Mouse (Mus musculus) hindbrain, postnatal 0 days (tissue): ENCODE data around the gene Cpne9. TPM values are rescaled to one million over a fixed set of nuclear protein-coding genes. Genes with fewer than 3 reads are reported as not detected.
A peak's percentile ranks its signal among the peaks of the same experiment; 100 is the strongest.

Source experiments
- ATAC-seq: fragments of 200-750 bp; cut with Nextera tagmentation; 2 replicates; pipeline ENCODE4 v1.8.0; 2017; ENCODE audit warnings: mild to moderate bottlenecking, moderate TSS enrichment, moderate library complexity
- DNase-seq: peaks from one replicate; pipeline ENCODE4 v3.0.0-alpha.2; 2015; ENCODE audit warnings: low spot score
- H3K27ac ChIP-seq: fragments of 300-500 bp; sonication (generic); 2 replicates; pipeline ENCODE4 v1.5.1; 2014; ENCODE audit warnings: mild to moderate bottlenecking
- H3K27me3 ChIP-seq: fragments of 300-500 bp; sonication (generic); 2 replicates; pipeline ENCODE4 v1.6.1; 2014; ENCODE audit warnings: low read length, mixed read lengths; ENCODE audit not compliant: insufficient read depth
- H3K36me3 ChIP-seq: fragments of 300-500 bp; sonication (generic); 2 replicates; pipeline ENCODE4 v1.6.1; 2014; ENCODE audit warnings: low read length, mixed read lengths; ENCODE audit not compliant: insufficient read depth
- H3K4me1 ChIP-seq: fragments of 300-500 bp; sonication (generic); 2 replicates; pipeline ENCODE4 v1.6.1; 2014; ENCODE audit warnings: antibody characterized with exemption, low read length, mixed read lengths; ENCODE audit not compliant: insufficient read depth
- H3K4me2 ChIP-seq: fragments of 300-500 bp; sonication (generic); 2 replicates; pipeline ENCODE4 v1.6.1; 2014; ENCODE audit warnings: low read depth, mild to moderate bottlenecking, low read length, moderate library complexity, mixed read lengths
- H3K4me3 ChIP-seq: fragments of 300-500 bp; sonication (generic); 2 replicates; pipeline ENCODE4 v1.5.1; 2014; ENCODE audit warnings: low read length
- H3K9ac ChIP-seq: fragments of 300-500 bp; sonication (generic); replicated peaks from 2 replicates; pipeline ENCODE4 v1.6.1; 2014; ENCODE audit warnings: mild to moderate bottlenecking, low read length, moderate library complexity, mixed read lengths
- H3K9me3 ChIP-seq: fragments of 300-500 bp; sonication (generic); 2 replicates; pipeline ENCODE4 v1.6.1; 2016; ENCODE audit warnings: low read length, mixed read lengths
- CTCF ChIP-seq: IDR thresholded peaks from 2 replicates; pipeline ENCODE4 v1.5.1; 2016; ENCODE audit warnings: antibody characterized with exemption, control low read depth, low read depth
- WGBS: fragments of 180-500 bp; shearing (Covaris S2); extraction: QIAGEN DNeasy Blood & Tissue Kit; methylation state at CpG from one replicate; pipeline ENCODE4 v1.1.7; 2014; 5-methylcytosine and 5-hydroxymethylcytosine counted together
- polyA plus RNA-seq: library from polyadenylated mRNA; unstranded; fragments of >200 nt; fragmentation: Nextera tagmentation; extraction: Ambion mirVana; gene quantifications from 2 replicates; pipeline ENCODE4 v1.2.1, GENCODE M21; 2015
- total RNA-seq: library from RNA; depleted of rRNA; stranded (reverse); fragments of >200 nt; gene quantifications from 2 replicates; pipeline ENCODE4 v1.2.3, GENCODE M21; 2014; rRNA removed

Gene Cpne9
- total RNA-seq: 4.2 and 16.9 TPM in 2 replicates
- 16.1 and 18.6 TPM in 2 replicates for polyA plus RNA-seq

DNA sequence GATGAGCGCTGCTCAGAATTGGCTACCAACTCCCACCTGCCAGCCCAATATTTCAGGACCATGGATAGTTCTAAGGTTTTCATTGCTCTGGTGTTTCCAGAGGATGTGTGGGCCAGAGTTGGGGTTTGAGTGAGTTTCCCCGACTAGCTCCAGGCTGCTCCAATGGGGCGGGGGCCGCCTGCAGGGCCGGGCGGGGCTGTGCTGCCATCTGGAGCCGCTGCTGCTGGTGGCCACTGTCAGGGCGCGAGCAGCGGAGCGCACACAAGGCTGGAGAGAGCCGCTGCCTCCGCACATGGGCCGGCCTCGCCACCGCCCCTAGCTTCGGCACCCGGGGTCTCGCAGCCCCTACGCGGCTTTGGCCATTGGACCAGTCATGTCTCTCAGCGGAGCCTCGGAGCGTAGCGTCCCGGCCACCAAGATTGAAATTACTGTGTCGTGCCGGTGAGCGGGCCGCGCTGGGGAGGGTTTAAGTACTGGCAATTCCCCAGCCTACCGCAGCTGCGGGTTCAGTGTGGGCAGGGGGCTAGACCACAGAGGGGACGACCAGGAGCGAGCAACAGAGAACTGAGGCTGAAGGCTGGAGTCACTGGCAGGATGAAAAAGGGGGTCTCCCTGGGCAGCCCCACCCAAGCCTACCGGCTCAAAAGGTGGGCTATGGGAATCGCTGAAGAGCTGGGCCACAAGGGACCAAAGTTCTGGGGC lies at the start of gene Cpne9:
TSS of gene Cpne9 (plus strand) at position 207 of the 702 bp plus-strand sequence.
- TF ChIP-seq CTCF: peak; percentile 46; the same call in 1 of the 2 replicates
- peaks cover 21% of the 10 kb centered on the region; the same call in 1 of the 2 replicates for H3K36me3 ChIP-seq
- H3K4me3 ChIP-seq: peak within 1 kb of the TSS; percentile 38
- H3K4me1 ChIP-seq: peaks cover 8% of the 10 kb centered on the region
- H3K9ac ChIP-seq: peak within 1 kb of the TSS; percentile 41
- ATAC-seq (peak; percentile 82), DNase-seq (peak; percentile 63)
- H3K9me3 ChIP-seq: no peaks in the 10 kb centered on the region
- H3K27ac ChIP-seq: no peak within 1 kb of the TSS
- 1% methylated on average over 37 of the region's 37 CpGs for WGBS
- H3K27me3 ChIP-seq: no peaks in the 10 kb centered on the region; the same call in 1 of the 2 replicates
- H3K4me2 ChIP-seq: peak within 1 kb of the TSS; percentile 70

DNA sequence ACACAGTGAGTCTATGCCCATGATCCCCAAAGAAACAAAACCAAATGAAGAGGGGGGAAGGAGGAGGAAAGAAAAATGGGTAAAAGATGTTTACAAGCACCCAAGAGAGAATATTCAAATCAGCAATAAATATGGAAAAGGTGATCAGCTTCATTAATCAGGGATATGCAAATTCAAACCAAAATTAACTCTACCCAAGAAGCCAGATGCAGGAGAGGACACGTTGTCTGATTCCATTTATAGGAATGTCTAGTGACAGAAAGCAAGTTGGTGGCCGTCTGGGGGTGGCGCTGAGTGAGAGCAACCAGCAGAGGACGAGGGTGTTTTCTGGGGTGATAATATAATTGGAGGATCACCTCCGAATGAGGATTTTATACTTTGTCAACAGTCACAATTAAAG lies 47.0 kb upstream of the Cpne9 start:
- Histone ChIP-seq H3K4me2 (no peak overlapping the region), H3K27ac (no peak overlapping the region), H3K9me3 (no peaks in the 10 kb centered on the region), H3K4me3 (no peak overlapping the region), H3K27me3 (no peaks in the 10 kb centered on the region), H3K36me3 (no peaks in the 10 kb centered on the region), H3K9ac (no peak overlapping the region), H3K4me1 (peaks cover 8% of the 10 kb centered on the region; the same call in 1 of the 2 replicates)
- no peak for DNase-seq
- TF ChIP-seq CTCF: no peak
- WGBS: 71% methylated on average over 5 of the region's 5 CpGs
- no peak for ATAC-seq

DNA sequence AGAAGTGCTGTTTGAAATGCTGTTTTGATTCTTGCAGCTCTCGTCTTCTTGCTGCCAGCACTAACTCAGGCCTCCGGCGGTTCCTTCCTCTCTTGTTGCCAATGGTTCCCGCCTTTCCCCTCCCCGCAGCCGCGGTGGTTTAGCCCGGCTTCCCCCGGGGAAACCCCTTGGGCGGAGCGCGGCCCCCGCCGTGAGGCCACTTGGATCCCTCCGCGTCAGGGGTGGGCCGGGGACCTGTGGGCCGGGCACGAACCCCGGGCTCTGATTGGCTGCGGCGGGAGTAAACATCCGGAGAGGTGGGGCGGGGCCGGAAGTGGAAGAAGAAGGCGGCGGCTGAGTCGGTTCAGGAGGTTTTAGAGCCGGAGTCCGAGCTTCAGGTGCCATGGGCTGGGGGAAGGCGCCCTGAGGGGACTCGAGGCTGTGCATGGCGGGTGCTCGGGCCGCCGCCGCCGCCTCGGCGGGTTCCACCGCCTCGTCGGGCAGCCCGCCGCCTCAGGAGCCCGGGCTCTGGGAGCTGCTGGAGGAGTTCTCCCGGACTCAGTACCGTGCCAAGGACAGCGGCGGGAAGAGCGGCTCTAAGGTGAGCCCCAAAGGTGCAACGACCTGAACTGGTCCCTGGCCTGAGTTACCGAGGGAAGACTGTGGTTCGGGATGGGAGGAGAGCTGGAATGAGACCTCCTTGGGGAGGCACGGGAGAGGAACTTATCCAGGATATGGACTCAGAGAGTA lies 44.4 kb upstream of the Cpne9 start, which contains the start of gene Mtmr14:
TSS of gene Mtmr14 (plus strand) at position 302 of the 729 bp plus-strand sequence.
- Histone ChIP-seq H3K9me3 (no peaks in the 10 kb centered on the region), H3K4me3 (peak within 1 kb of the TSS; percentile 88), H3K4me1 (peaks cover 8% of the 10 kb centered on the region; the same call in 1 of the 2 replicates), H3K4me2 (peak within 1 kb of the TSS; percentile 69), H3K27ac (peak within 1 kb of the TSS; percentile 55), H3K27me3 (no peaks in the 10 kb centered on the region), H3K36me3 (peaks cover 4% of the 10 kb centered on the region; the same call in 1 of the 2 replicates), H3K9ac (peak within 1 kb of the TSS; percentile 67)
- WGBS: under 1% methylated on average over 53 of the region's 55 CpGs
- ATAC-seq (peak; percentile 99), DNase-seq (peak; percentile 99)
- no peak for TF ChIP-seq CTCF

- WGBS: 33% methylated on average over 6 of the region's 6 CpGs
- no peaks in the 10 kb centered on the region for H3K9me3 ChIP-seq
- no peak for ATAC-seq
These were observed 43.7 kb upstream of the Cpne9 start for GRCm38 (mm10) chr6:113238442-113238841.

DNA sequence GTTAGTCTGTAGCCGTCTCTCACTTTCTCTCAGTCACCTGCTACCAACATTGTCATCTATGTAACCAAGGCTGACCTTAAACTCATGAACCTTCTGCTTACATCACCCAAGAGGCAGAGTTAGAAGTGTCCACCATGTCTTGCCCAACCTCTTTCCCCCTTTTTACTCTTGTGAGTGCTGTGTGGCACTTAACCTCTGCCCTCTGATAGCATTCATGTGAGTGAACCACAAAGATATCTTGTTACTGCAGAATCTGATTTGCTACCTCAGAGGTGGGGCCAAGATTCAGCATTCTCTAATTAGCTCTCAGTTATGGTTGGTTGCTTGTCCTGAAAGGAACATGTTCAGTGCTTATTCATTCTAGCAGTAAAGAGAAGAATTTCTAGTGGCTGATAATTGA lies 39.4 kb upstream of the Cpne9 start:
- peaks cover 10% of the 10 kb centered on the region; the same call in 1 of the 2 replicates for H3K36me3 ChIP-seq
- no peak overlapping the region for H3K4me2 ChIP-seq
- no peak for TF ChIP-seq CTCF
- WGBS: 89% methylated on average over 1 of the region's 1 CpGs
- no peak overlapping the region for H3K27ac ChIP-seq
- no peak overlapping the region for H3K4me3 ChIP-seq
- H3K27me3 ChIP-seq: no peaks in the 10 kb centered on the region
- peaks cover 8% of the 10 kb centered on the region; the same call in 1 of the 2 replicates for H3K4me1 ChIP-seq
- no peak overlapping the region for H3K9ac ChIP-seq
- ATAC-seq (no peak), DNase-seq (no peak)
- no peaks in the 10 kb centered on the region for H3K9me3 ChIP-seq

More at GRCm38 (mm10) chr6:113238442-113238841, 43.7 kb upstream of the Cpne9 start:
- no peak for DNase-seq
- Histone ChIP-seq H3K4me1 (peaks cover 8% of the 10 kb centered on the region; the same call in 1 of the 2 replicates), H3K36me3 (peaks cover 10% of the 10 kb centered on the region; the same call in 1 of the 2 replicates), H3K27ac (no peak overlapping the region), H3K27me3 (no peaks in the 10 kb centered on the region), H3K4me2 (peak overlapping the region; percentile 69), H3K4me3 (peak overlapping the region; percentile 88), H3K9ac (peak overlapping the region; percentile 67)
- TF ChIP-seq CTCF: no peak

DNA sequence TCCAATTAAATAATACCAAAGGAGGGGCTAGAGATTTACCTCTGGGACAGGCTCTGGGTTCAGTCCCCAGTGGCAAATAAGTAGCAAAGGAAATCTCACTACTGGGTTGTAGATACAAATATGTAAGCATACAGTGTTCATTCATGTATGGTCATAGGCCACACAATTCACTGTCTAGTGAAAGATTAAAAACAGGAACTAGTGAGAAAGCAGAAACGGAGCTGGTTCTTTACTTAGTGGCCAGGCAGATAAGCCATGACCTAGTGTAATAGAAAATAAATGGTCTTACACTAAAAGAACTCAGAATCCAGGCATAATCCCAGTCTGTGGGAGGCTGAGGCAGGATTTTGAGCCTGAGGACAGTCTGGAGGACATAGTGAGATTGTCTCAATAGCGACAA lies 36.5 kb upstream of the Cpne9 start:
- no peak for DNase-seq
- WGBS: 85% methylated on average over 2 of the region's 2 CpGs

More for the DNA sequence above, 36.5 kb upstream of the Cpne9 start:
- no peak overlapping the region for H3K9ac ChIP-seq
- H3K4me1 ChIP-seq: no peaks in the 10 kb centered on the region
- H3K4me3 ChIP-seq: no peak overlapping the region
- H3K9me3 ChIP-seq: no peaks in the 10 kb centered on the region
- H3K4me2 ChIP-seq: no peak overlapping the region
- no peak for TF ChIP-seq CTCF
- no peak for ATAC-seq
- no peak overlapping the region for H3K27ac ChIP-seq
- no peaks in the 10 kb centered on the region for H3K27me3 ChIP-seq
- H3K36me3 ChIP-seq: peaks cover 15% of the 10 kb centered on the region
